Mouse (Mus musculus) cortical plate, adult 2 months (tissue): ENCODE data around the gene Wdr38. TPM values are rescaled to one million over a fixed set of nuclear protein-coding genes. Genes with fewer than 3 reads are reported as not detected.

ENCODE experiments used
- H3K27ac ChIP-seq: fragments of 200-500 bp; 2 replicates; pipeline ENCODE4 v1.5.1; 2012; ENCODE audit warnings: low read length, control low read depth, inconsistent platforms; ENCODE audit not compliant: insufficient read depth
- H3K4me1 ChIP-seq: fragments of 200-500 bp; 2 replicates; pipeline ENCODE4 v1.6.1; 2011; ENCODE audit warnings: low read length; ENCODE audit not compliant: control insufficient read depth, insufficient read depth
- H3K4me3 ChIP-seq: fragments of 200-500 bp; 2 replicates; pipeline ENCODE4 v1.5.1; 2011; ENCODE audit warnings: mild to moderate bottlenecking, low read length, control low read depth; ENCODE audit not compliant: insufficient read depth
- CTCF ChIP-seq: fragments of 200-500 bp; IDR thresholded peaks from 2 replicates; pipeline ENCODE4 v1.5.1; 2011; ENCODE audit warnings: mild to moderate bottlenecking, control low read depth, low read length; ENCODE audit not compliant: insufficient read depth; ENCODE audit errors: extremely low read depth
- POLR2A ChIP-seq: fragments of 200-500 bp; IDR thresholded peaks from 2 replicates; pipeline ENCODE4 v1.6.1; 2011; ENCODE audit warnings: mild to moderate bottlenecking, low read length, control low read depth; ENCODE audit not compliant: insufficient read depth; ENCODE audit errors: extremely low read depth
- polyA plus RNA-seq: library from polyadenylated mRNA; depleted of rRNA; stranded (reverse); fragments of >200 nt; gene quantifications from 2 replicates; pipeline ENCODE4 v1.2.3, GENCODE M21; 2012

The Wdr38 gene
- polyA plus RNA-seq, 1 experiment: 1.1 TPM

GRCm38 (mm10) chr2:38992004-38992403, 5.3 kb upstream of the Wdr38 start:
- Histone ChIP-seq H3K4me3 (no peak overlapping the region), H3K4me1 (no peaks in the 10 kb centered on the region), H3K27ac (no peak overlapping the region)
- no peak for TF ChIP-seq POLR2A
- TF ChIP-seq CTCF: no peak

- H3K27ac ChIP-seq: no peak overlapping the region
- no peak for TF ChIP-seq POLR2A
- TF ChIP-seq CTCF: no peak
- no peaks in the 10 kb centered on the region for H3K4me1 ChIP-seq
- no peak overlapping the region for H3K4me3 ChIP-seq
Measured at GRCm38 (mm10) chr2:38992452-38992851, 4.8 kb upstream of the Wdr38 start.

- Histone ChIP-seq H3K4me3 (no peak overlapping the region), H3K4me1 (peaks cover 2% of the 10 kb centered on the region; the same call in 1 of the 2 replicates), H3K27ac (no peak overlapping the region)
- TF ChIP-seq CTCF (no peak), POLR2A (no peak)
Measured at GRCm38 (mm10) chr2:38999381-38999780, 2.1 kb downstream of the Wdr38 start.

GRCm38 (mm10) chr2:38999910-39000586, 2.8 kb downstream of the Wdr38 start:
- peak; percentile 14; the same call in 1 of the 2 replicates for TF ChIP-seq POLR2A
- no peak for TF ChIP-seq CTCF
- peaks cover 2% of the 10 kb centered on the region; the same call in 1 of the 2 replicates for H3K4me1 ChIP-seq
- no peak overlapping the region for H3K27ac ChIP-seq
- no peak overlapping the region for H3K4me3 ChIP-seq

GRCm38 (mm10) chr2:39000587-39000919, 3.3 kb downstream of the Wdr38 start:
- TF ChIP-seq CTCF (no peak), POLR2A (no peak)
- peaks cover 2% of the 10 kb centered on the region; the same call in 1 of the 2 replicates for H3K4me1 ChIP-seq
- no peak overlapping the region for H3K4me3 ChIP-seq
- H3K27ac ChIP-seq: no peak overlapping the region

- peaks cover 2% of the 10 kb centered on the region; the same call in 1 of the 2 replicates for H3K4me1 ChIP-seq
- no peak overlapping the region for H3K4me3 ChIP-seq
- H3K27ac ChIP-seq: no peak overlapping the region
- no peak for TF ChIP-seq POLR2A
- no peak for TF ChIP-seq CTCF
Measured at GRCm38 (mm10) chr2:39001866-39002265, 4.6 kb downstream of the Wdr38 start.

GRCm38 (mm10) chr2:39003106-39003505, 5.8 kb downstream of the Wdr38 start:
- H3K27ac ChIP-seq: no peak overlapping the region
- H3K4me3 ChIP-seq: no peak overlapping the region
- TF ChIP-seq POLR2A (no peak), CTCF (no peak)
- peaks cover 2% of the 10 kb centered on the region; the same call in 1 of the 2 replicates for H3K4me1 ChIP-seq

- Histone ChIP-seq H3K4me3 (no peak overlapping the region; the same call in 1 of the 2 replicates), H3K27ac (no peak overlapping the region), H3K4me1 (peaks cover 2% of the 10 kb centered on the region; the same call in 1 of the 2 replicates)
- TF ChIP-seq CTCF (no peak), POLR2A (no peak)
Measured at GRCm38 (mm10) chr2:39003512-39003911, 6.2 kb downstream of the Wdr38 start.

GRCm38 (mm10) chr2:39004372-39004771, 7.1 kb downstream of the Wdr38 start:
- Histone ChIP-seq H3K4me3 (peak overlapping the region; percentile 59), H3K27ac (no peak overlapping the region), H3K4me1 (peaks cover 2% of the 10 kb centered on the region; the same call in 1 of the 2 replicates)
- TF ChIP-seq POLR2A (no peak), CTCF (no peak)

GRCm38 (mm10) chr2:39004880-39005435, 7.7 kb downstream of the Wdr38 start, which contains the start of gene Arpc5l:
TSS of gene Arpc5l (plus strand) at chr2:39005348.
- H3K4me3 ChIP-seq: peak within 1 kb of the TSS; percentile 59
- no peak within 1 kb of the TSS for H3K27ac ChIP-seq
- peaks cover 4% of the 10 kb centered on the region; the same call in 1 of the 2 replicates for H3K4me1 ChIP-seq
- TF ChIP-seq CTCF (no peak), POLR2A (peak; percentile 49; the same call in 1 of the 2 replicates)
